Mouse (Mus musculus) bone marrow, adult 2 months (tissue): ENCODE results near the gene Skiv2l. TPM values are rescaled to one million over a fixed set of nuclear protein-coding genes. Genes with fewer than 3 reads are reported as not detected.
"Not testable (repeated sequence)": the region's sequence is repeated elsewhere in the genome, so short reads cannot be mapped to it uniquely, and the experiment has no call there.

Experiments used
- H3K27ac ChIP-seq: fragments of 200-500 bp; 2 replicates; pipeline ENCODE4 v1.5.1; 2012; ENCODE audit warnings: low read depth, mild to moderate bottlenecking, control low read depth, inconsistent platforms, low read length; ENCODE audit not compliant: control insufficient read depth, poor library complexity, insufficient read depth
- H3K4me1 ChIP-seq: fragments of 200-500 bp; 2 replicates; pipeline ENCODE4 v1.6.1; 2011; ENCODE audit warnings: low read length; ENCODE audit not compliant: control insufficient read depth, insufficient read depth
- H3K4me3 ChIP-seq: fragments of 200-500 bp; replicated peaks from 2 replicates; pipeline ENCODE3; 2011; ENCODE audit warnings: mild to moderate bottlenecking, low read depth, low read length, control low read depth; ENCODE audit not compliant: control insufficient read depth
- CTCF ChIP-seq: fragments of 200-500 bp; IDR thresholded peaks from 2 replicates; pipeline ENCODE4 v1.5.1; 2011; ENCODE audit warnings: low read length, control low read depth; ENCODE audit not compliant: control insufficient read depth, insufficient read depth
- POLR2A ChIP-seq: fragments of 200-500 bp; IDR thresholded peaks from 2 replicates; pipeline ENCODE4 v1.6.1; 2011; ENCODE audit warnings: low read depth, mild to moderate bottlenecking, control low read depth, low read length, borderline replicate concordance; ENCODE audit not compliant: control insufficient read depth
- WGBS: fragments of 180-500 bp; shearing (Covaris S2); methylation state at CpG from one replicate; pipeline ENCODE4 v1.1.7; 2018; 5-methylcytosine and 5-hydroxymethylcytosine counted together
- polyA plus RNA-seq: library from polyadenylated mRNA; stranded (reverse); fragments of >200 nt; gene quantifications from 2 replicates; pipeline ENCODE4 v1.2.4, GENCODE M21; 2011; ENCODE audit warnings: low replicate concordance; ENCODE audit not compliant: missing spikeins, insufficient read depth, insufficient read length

The Skiv2l gene
- polyA plus RNA-seq, 1 experiment: 67.7 TPM

GRCm38 (mm10) chr17:34813747-34814146 lies 36.3 kb downstream of the Skiv2l start:
- H3K27ac ChIP-seq, H3K4me1 ChIP-seq, H3K4me3 ChIP-seq: not testable (repeated sequence)
- WGBS: 55% methylated on average over 12 of the region's 12 CpGs
- peak; percentile 62 for TF ChIP-seq CTCF

- WGBS: 76% methylated on average over 15 of the region's 15 CpGs
- no peak overlapping the region for H3K4me3 ChIP-seq
- H3K27ac ChIP-seq: no peak overlapping the region
Measured at GRCm38 (mm10) chr17:34811275-34811674, 38.7 kb downstream of the Skiv2l start.

GRCm38 (mm10) chr17:34810811-34811210 lies 39.2 kb downstream of the Skiv2l start:
- 84% methylated on average over 8 of the region's 8 CpGs for WGBS
- not testable (repeated sequence) for H3K4me1 ChIP-seq, H3K27ac ChIP-seq, H3K4me3 ChIP-seq

More at GRCm38 (mm10) chr17:34811275-34811674, 38.7 kb downstream of the Skiv2l start:
- no peak for TF ChIP-seq POLR2A
- no peak for TF ChIP-seq CTCF
- no peaks in the 10 kb centered on the region; the same call in 1 of the 2 replicates for H3K4me1 ChIP-seq

GRCm38 (mm10) chr17:34810411-34810810 lies 39.6 kb downstream of the Skiv2l start:
- not testable (repeated sequence) for H3K27ac ChIP-seq, H3K4me1 ChIP-seq, H3K4me3 ChIP-seq
- WGBS: 89% methylated on average over 5 of the region's 5 CpGs

- WGBS: 74% methylated on average over 6 of the region's 6 CpGs
- TF ChIP-seq POLR2A: no peak
- no peak for TF ChIP-seq CTCF
- Histone ChIP-seq H3K4me1 (no peaks in the 10 kb centered on the region), H3K27ac (no peak overlapping the region), H3K4me3 (no peak overlapping the region)
Measured at GRCm38 (mm10) chr17:34808599-34809205, 41.3 kb downstream of the Skiv2l start.

- TF ChIP-seq CTCF (no peak), POLR2A (no peak)
- WGBS: 56% methylated on average over 3 of the region's 3 CpGs
- H3K4me3 ChIP-seq: no peak overlapping the region
- no peak overlapping the region for H3K27ac ChIP-seq
- H3K4me1 ChIP-seq: no peaks in the 10 kb centered on the region
Measured at GRCm38 (mm10) chr17:34807176-34807575, 42.8 kb downstream of the Skiv2l start.

GRCm38 (mm10) chr17:34804871-34805562 lies 45.0 kb downstream of the Skiv2l start:
- WGBS: 68% methylated on average over 6 of the region's 6 CpGs
- no peak overlapping the region for H3K27ac ChIP-seq
- no peaks in the 10 kb centered on the region for H3K4me1 ChIP-seq
- H3K4me3 ChIP-seq: no peak overlapping the region
- TF ChIP-seq POLR2A (no peak), CTCF (peak; percentile 33; the same call in 1 of the 2 replicates)

- H3K4me3 ChIP-seq, H3K27ac ChIP-seq, H3K4me1 ChIP-seq: not testable (repeated sequence)
- 77% methylated on average over 5 of the region's 6 CpGs for WGBS
Measured at GRCm38 (mm10) chr17:34804301-34804700, 45.7 kb downstream of the Skiv2l start, which contains the start of gene Cyp21a1. Cyp21a1 (minus strand) TSS chr17:34804561.

GRCm38 (mm10) chr17:34803367-34803766 lies 46.6 kb downstream of the Skiv2l start:
- H3K4me1 ChIP-seq, H3K27ac ChIP-seq, H3K4me3 ChIP-seq: not testable (repeated sequence)
- WGBS: 90% methylated on average over 6 of the region's 6 CpGs

GRCm38 (mm10) chr17:34802756-34803155 lies 47.3 kb downstream of the Skiv2l start:
- not testable (repeated sequence) for H3K4me1 ChIP-seq, H3K4me3 ChIP-seq, H3K27ac ChIP-seq
- 85% methylated on average over 9 of the region's 9 CpGs for WGBS

GRCm38 (mm10) chr17:34800781-34801305 lies 49.2 kb downstream of the Skiv2l start:
- not testable (repeated sequence) for H3K4me3 ChIP-seq, H3K27ac ChIP-seq, H3K4me1 ChIP-seq
- 86% methylated on average over 16 of the region's 16 CpGs for WGBS
